Comparison of ENCODE assay signal across 22 mouse cellular contexts in the genomic region with DNA sequence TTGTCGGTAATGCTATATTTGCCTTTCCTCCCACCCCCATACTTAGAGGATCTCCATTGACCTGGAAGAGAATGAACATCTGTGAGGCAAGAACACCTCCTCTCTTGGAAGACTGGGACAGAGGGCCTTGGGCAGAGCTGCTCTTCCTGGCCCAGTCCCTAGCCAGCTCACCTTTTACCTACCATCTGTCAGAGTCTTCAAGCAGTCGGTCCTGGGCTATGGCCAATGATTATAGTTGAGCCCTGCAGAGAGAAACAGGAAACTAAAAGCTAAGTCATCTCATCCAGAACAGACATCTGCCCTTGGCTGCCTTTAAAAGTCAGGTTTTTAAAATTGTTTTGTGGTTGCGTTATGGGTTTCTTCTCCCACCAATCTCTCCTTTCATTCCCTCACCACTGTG.
DNase-seq lines count a peak whose midpoint lies in the region; ATAC-seq lines count a peak whose summit lies in the region.
"Had no signal": no experiment of that assay in that cellular context is flagged by ENCODE, and none has a peak within 500 bp of the region (broad histone marks: within the 10 kb centered on the region; RNA-seq: fewer than 3 reads in every experiment).

No protein-coding gene starts in this region.

- DNase-seq in cerebellum, postnatal 10 days, result peak; percentile 75 to 78
- DNase-seq in cerebellum, adult 18-20 months, result no peak
- peak; percentile 60 for DNase-seq in heart, adult 8-10 months (ENCODE audit: low spot score)
- no peak for DNase-seq in heart, postnatal 25 days (ENCODE audit: low spot score)
- DNase-seq in brain, adult 2 months (ENCODE audit: low read depth, low spot score), result peak; percentile 7
- DNase-seq in cerebellum, postnatal 25 days, result peak; percentile 29 to 45
- DNase-seq in retina, embryonic 14.5 days (ENCODE audit: low spot score), result no peak
- DNase-seq: adrenal gland, postnatal 10 days; forebrain, postnatal 0 days; gastrocnemius, postnatal 36 days; heart, postnatal 14 days; kidney, adult 9 months; kidney, postnatal 14 days; layer of hippocampus, adult 9-11 months; lung, embryonic 14.5 days; lung, postnatal 14 days; midbrain, embryonic 14.5 days; retina, postnatal 1 day; right cerebral cortex, postnatal 14 days; thymus, postnatal 14 days had no signal

- ATAC-seq in frontal cortex, adult (ENCODE audit: low TSS enrichment), result no peak
- ATAC-seq: forebrain, postnatal 0 days; intestine, postnatal 0 days had no signal

- intact Hi-C loops in heart, postnatal 25 days (cut with DNase I), result no loop called here

Comparison
In these comparisons a context has a peak if more than half of its experiments do, and no peak if none do; other contexts are left out.
1. DNase-seq: peak in cerebellum, postnatal 10 days (2 of 2), heart, adult 8-10 months (single experiment), brain, adult 2 months (single experiment) and cerebellum, postnatal 25 days (2 of 2); none in cerebellum, adult 18-20 months (0 of 2), heart, postnatal 25 days (single experiment) and retina, embryonic 14.5 days (single experiment).